In genomic region chr13:107338111-107338510, GRCm38 (mm10) we compare ENCODE assay signal across 17 mouse cellular contexts.
DNase-seq lines count a peak whose midpoint lies in the region; ATAC-seq and TF ChIP-seq lines count a peak whose summit lies in the region.
"Had no signal": no experiment of that assay in that cellular context is flagged by ENCODE, and none has a peak within 500 bp of the region (broad histone marks: within the 10 kb centered on the region; RNA-seq: fewer than 3 reads in every experiment).

No protein-coding gene starts in this region.

- H3K9me3 ChIP-seq in forebrain, embryonic 14.5 days (replicated peaks; ENCODE audit: control insufficient read depth, low read length): no peaks in the 10 kb centered on the region
- H3K9me3 ChIP-seq in forebrain, embryonic 10.5 days: no peaks in the 10 kb centered on the region
- no peaks in the 10 kb centered on the region for H3K9me3 ChIP-seq in midbrain, embryonic 15.5 days
- no peaks in the 10 kb centered on the region for H3K9me3 ChIP-seq in midbrain, postnatal 0 days (ENCODE audit: low read length)
- no peaks in the 10 kb centered on the region for H3K9me3 ChIP-seq in heart, embryonic 11.5 days (replicated peaks; ENCODE audit: control insufficient read depth, low read length)
- H3K9me3 ChIP-seq: embryonic facial prominence, embryonic 12.5 days; hindbrain, embryonic 12.5 days had no signal

- H3K36me3 ChIP-seq in forebrain, embryonic 14.5 days (ENCODE audit: control insufficient read depth, insufficient read depth, low read length): no peaks in the 10 kb centered on the region
- H3K36me3 ChIP-seq in forebrain, embryonic 10.5 days (replicated peaks): no peaks in the 10 kb centered on the region
- no peaks in the 10 kb centered on the region for H3K36me3 ChIP-seq in midbrain, embryonic 15.5 days (replicated peaks)
- no peaks in the 10 kb centered on the region for H3K36me3 ChIP-seq in midbrain, postnatal 0 days (ENCODE audit: insufficient read depth, low read length)
- no peaks in the 10 kb centered on the region for H3K36me3 ChIP-seq in heart, embryonic 11.5 days (ENCODE audit: control insufficient read depth, insufficient read depth, low read length)
- H3K36me3 ChIP-seq: embryonic facial prominence, embryonic 12.5 days; hindbrain, embryonic 12.5 days had no signal

- H3K27ac ChIP-seq in forebrain, embryonic 14.5 days (ENCODE audit: low read depth, low read length): no peak overlapping the region
- H3K27ac ChIP-seq in forebrain, embryonic 10.5 days: no peak overlapping the region
- peak overlapping the region; percentile 78; the same call in 1 of the 2 replicates for H3K27ac ChIP-seq in layer of hippocampus, adult 2 months
- H3K27ac ChIP-seq in midbrain, embryonic 15.5 days: no peak overlapping the region
- H3K27ac ChIP-seq in midbrain, postnatal 0 days (ENCODE audit: low read depth, low read length): no peak overlapping the region
- no peak overlapping the region for H3K27ac ChIP-seq in heart, embryonic 11.5 days (ENCODE audit: low read depth, low read length)
- H3K27ac ChIP-seq: embryonic facial prominence, embryonic 12.5 days; hindbrain, embryonic 12.5 days had no signal

- no peaks in the 10 kb centered on the region; the same call in 1 of the 2 replicates for H3K4me1 ChIP-seq in forebrain, embryonic 14.5 days (ENCODE audit: control insufficient read depth, insufficient read depth, low read length)
- no peaks in the 10 kb centered on the region for H3K4me1 ChIP-seq in forebrain, embryonic 10.5 days
- peaks cover 26% of the 10 kb centered on the region for H3K4me1 ChIP-seq in midbrain, embryonic 15.5 days
- H3K4me1 ChIP-seq in midbrain, postnatal 0 days (ENCODE audit: insufficient read depth, low read length): no peaks in the 10 kb centered on the region
- no peaks in the 10 kb centered on the region for H3K4me1 ChIP-seq in heart, embryonic 11.5 days (ENCODE audit: control insufficient read depth, insufficient read depth, low read length)
- H3K4me1 ChIP-seq: hindbrain, embryonic 12.5 days had no signal

- no peak overlapping the region for H3K9ac ChIP-seq in forebrain, embryonic 14.5 days (ENCODE audit: low read length)
- H3K9ac ChIP-seq in midbrain, embryonic 15.5 days: no peak overlapping the region
- H3K9ac ChIP-seq in midbrain, postnatal 0 days (replicated peaks; ENCODE audit: low read length, poor library complexity, severe bottlenecking): no peak overlapping the region
- no peak overlapping the region for H3K9ac ChIP-seq in heart, embryonic 11.5 days (ENCODE audit: low read depth, low read length)
- H3K9ac ChIP-seq: embryonic facial prominence, embryonic 12.5 days; hindbrain, embryonic 12.5 days had no signal

- peak; percentile 38 for DNase-seq in forebrain, embryonic 14.5 days (ENCODE audit: low spot score)
- DNase-seq in forebrain, embryonic 10.5 days (ENCODE audit: extremely low spot score, low spot score): no peak
- peak in 1 of 2 experiments; percentile 23 for DNase-seq in layer of hippocampus, adult 2 months (ENCODE audit: low spot score in 2 of 2)
- DNase-seq in layer of hippocampus, postnatal 25 days (ENCODE audit: extremely low spot score in 1 of 2, low spot score in 1 of 2): no peak
- no peak for DNase-seq in midbrain, postnatal 0 days (ENCODE audit: low spot score)
- DNase-seq: adrenal gland, postnatal 10 days; cerebellum, adult 11-12 months; cerebellum, adult 9-10 months; cerebellum, postnatal 25 days; gastrocnemius, postnatal 36 days; heart, adult 11 months; heart, postnatal 10 days; heart, postnatal 4 days had no signal

- no peak overlapping the region for H3K4me2 ChIP-seq in forebrain, embryonic 14.5 days (ENCODE audit: low read length)
- no peak overlapping the region for H3K4me2 ChIP-seq in midbrain, embryonic 15.5 days
- H3K4me2 ChIP-seq in midbrain, postnatal 0 days (ENCODE audit: low read depth, low read length, poor library complexity, severe bottlenecking): no peak overlapping the region
- no peak overlapping the region for H3K4me2 ChIP-seq in heart, embryonic 11.5 days
- H3K4me2 ChIP-seq: embryonic facial prominence, embryonic 12.5 days; hindbrain, embryonic 12.5 days had no signal

- no peak overlapping the region for H3K4me3 ChIP-seq in forebrain, embryonic 14.5 days (ENCODE audit: low read depth, low read length)
- H3K4me3 ChIP-seq in forebrain, embryonic 10.5 days: no peak overlapping the region
- no peak overlapping the region for H3K4me3 ChIP-seq in layer of hippocampus, adult 2 months
- no peak overlapping the region for H3K4me3 ChIP-seq in midbrain, embryonic 15.5 days
- H3K4me3 ChIP-seq in midbrain, postnatal 0 days (ENCODE audit: low read depth, low read length): no peak overlapping the region
- no peak overlapping the region for H3K4me3 ChIP-seq in heart, embryonic 11.5 days (ENCODE audit: low read depth, low read length)
- H3K4me3 ChIP-seq: embryonic facial prominence, embryonic 12.5 days; hindbrain, embryonic 12.5 days had no signal

- TF ChIP-seq CTCF in layer of hippocampus, adult 2 months (conservative IDR thresholded peaks at IDR 0.05): no peak
- TF ChIP-seq CTCF in midbrain, postnatal 0 days (IDR thresholded peaks at IDR 0.05): no peak

- WGBS in forebrain, embryonic 14.5 days: 74% methylated on average over 12 of the region's 12 CpGs
- 89% methylated on average over 12 of the region's 12 CpGs for WGBS in forebrain, embryonic 10.5 days
- 67% methylated on average over 12 of the region's 12 CpGs for WGBS in midbrain, embryonic 15.5 days
- 56% methylated on average over 12 of the region's 12 CpGs for WGBS in midbrain, postnatal 0 days
- WGBS in heart, embryonic 11.5 days (ENCODE audit: insufficient replicate concordance): 86% methylated on average over 12 of the region's 12 CpGs

- H3K27me3 ChIP-seq in forebrain, embryonic 14.5 days (replicated peaks; ENCODE audit: control insufficient read depth, insufficient read depth, low read length): no peaks in the 10 kb centered on the region
- H3K27me3 ChIP-seq in forebrain, embryonic 10.5 days (ENCODE audit: poor library complexity, severe bottlenecking): no peaks in the 10 kb centered on the region
- H3K27me3 ChIP-seq in midbrain, embryonic 15.5 days (replicated peaks): no peaks in the 10 kb centered on the region
- no peaks in the 10 kb centered on the region for H3K27me3 ChIP-seq in midbrain, postnatal 0 days (ENCODE audit: insufficient read depth, low read length)
- no peaks in the 10 kb centered on the region for H3K27me3 ChIP-seq in heart, embryonic 11.5 days (ENCODE audit: control insufficient read depth, insufficient read depth, low read length)
- H3K27me3 ChIP-seq: embryonic facial prominence, embryonic 12.5 days; hindbrain, embryonic 12.5 days had no signal

- no peak for ATAC-seq in forebrain, embryonic 14.5 days
- ATAC-seq in midbrain, embryonic 15.5 days (replicated peaks): peak; percentile 46; the same call in 1 of the 2 replicates
- no peak for ATAC-seq in midbrain, postnatal 0 days (ENCODE audit: low FRiP score)
- ATAC-seq in heart, embryonic 11.5 days (replicated peaks; ENCODE audit: insufficient number of reproducible peaks, low FRiP score, low TSS enrichment): no peak
